Mouse (Mus musculus) macrophage (primary cell): Measurements from ENCODE around the gene Nms. TPM values are rescaled to one million over a fixed set of nuclear protein-coding genes. Genes with fewer than 3 reads are reported as not detected.

ENCODE experiments used
- H3K27ac ChIP-seq: fragments of 350-480 bp; formaldehyde crosslinking; 2 replicates; pipeline ENCODE4 v1.9.0; 2021
- H3K36me3 ChIP-seq: fragments of 350-480 bp; formaldehyde crosslinking; 2 replicates; pipeline ENCODE4 v1.9.0; 2021; ENCODE audit errors: inconsistent target
- H3K4me3 ChIP-seq: fragments of 350-480 bp; formaldehyde crosslinking; 2 replicates; pipeline ENCODE4 v1.9.0; 2021; ENCODE audit errors: inconsistent target
- H3K79me2 ChIP-seq: fragments of 350-480 bp; formaldehyde crosslinking; 2 replicates; pipeline ENCODE4 v1.9.0; 2021; ENCODE audit errors: inconsistent target
- WGBS: methylation state at CpG from one replicate; pipeline ENCODE4 v1.1.7; 2026; ENCODE audit warnings: inconsistent platforms; ENCODE audit not compliant: missing documents; 5-methylcytosine and 5-hydroxymethylcytosine counted together
- polyA plus RNA-seq: library from polyadenylated mRNA; stranded (reverse); fragments of 250-400 nt; gene quantifications from 3 replicates; pipeline ENCODE4 v1.2.4, GENCODE M21; 2018; ENCODE audit warnings: inconsistent platforms

The Nms gene
- polyA plus RNA-seq, 1 experiment from 2014 or later = not detected

DNA sequence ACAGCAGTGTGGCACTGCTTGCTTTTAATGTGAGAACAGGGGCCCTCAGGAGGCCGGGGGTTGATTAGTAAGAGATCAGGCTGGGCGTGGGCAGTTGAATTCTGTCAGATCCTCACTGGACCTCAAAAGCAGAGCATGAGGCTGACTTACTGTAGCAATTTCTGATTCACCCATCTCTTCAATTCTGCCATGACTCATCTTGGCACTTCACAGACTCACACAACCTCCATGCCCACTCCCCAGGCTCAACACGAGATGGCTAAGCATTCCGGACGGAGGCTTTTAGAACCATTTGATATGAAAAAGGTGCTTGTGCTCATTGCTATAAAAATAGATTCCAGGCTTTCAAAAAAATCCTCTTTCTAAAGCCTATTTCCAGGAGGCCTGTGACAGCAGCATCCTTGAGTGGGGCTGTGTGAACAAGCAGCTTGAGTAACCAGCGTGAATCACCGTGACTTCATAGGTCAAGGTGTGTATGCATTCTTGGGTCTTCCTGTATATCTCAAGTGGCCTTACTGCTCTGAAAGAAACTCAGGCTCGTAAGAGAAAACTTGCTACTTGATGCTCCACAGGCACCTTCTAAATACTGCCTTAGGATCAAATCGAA lies 34.1 kb downstream of the Nms start:
- no peaks in the 10 kb centered on the region for H3K79me2 ChIP-seq
- H3K4me3 ChIP-seq = no peak overlapping the region
- no peaks in the 10 kb centered on the region for H3K36me3 ChIP-seq
- H3K27ac ChIP-seq = no peak overlapping the region
- 94% methylated on average over 9 of the region's 9 CpGs for WGBS

DNA sequence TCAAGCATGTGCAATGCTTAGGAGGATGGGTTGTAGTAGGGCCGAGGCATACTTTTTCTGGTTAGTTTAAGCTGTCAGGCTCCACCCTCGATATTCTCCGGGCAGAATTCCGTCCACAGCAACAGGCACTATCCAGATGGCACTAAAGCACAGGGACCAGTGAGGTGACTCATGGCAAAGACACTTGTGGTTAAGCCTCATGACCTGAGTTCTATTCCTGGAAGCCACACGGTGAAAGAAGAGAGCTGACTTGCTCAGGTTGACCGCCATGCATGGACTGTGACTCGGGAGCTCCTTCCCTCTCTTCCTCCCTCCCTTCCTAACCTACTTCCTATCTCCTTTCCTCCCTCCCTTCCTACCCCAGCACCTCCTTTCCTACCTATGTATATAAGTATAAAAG lies 41.0 kb downstream of the Nms start:
- Histone ChIP-seq H3K27ac (no peak overlapping the region), H3K4me3 (no peak overlapping the region), H3K36me3 (no peaks in the 10 kb centered on the region), H3K79me2 (no peaks in the 10 kb centered on the region)
- WGBS = 76% methylated on average over 7 of the region's 7 CpGs

DNA sequence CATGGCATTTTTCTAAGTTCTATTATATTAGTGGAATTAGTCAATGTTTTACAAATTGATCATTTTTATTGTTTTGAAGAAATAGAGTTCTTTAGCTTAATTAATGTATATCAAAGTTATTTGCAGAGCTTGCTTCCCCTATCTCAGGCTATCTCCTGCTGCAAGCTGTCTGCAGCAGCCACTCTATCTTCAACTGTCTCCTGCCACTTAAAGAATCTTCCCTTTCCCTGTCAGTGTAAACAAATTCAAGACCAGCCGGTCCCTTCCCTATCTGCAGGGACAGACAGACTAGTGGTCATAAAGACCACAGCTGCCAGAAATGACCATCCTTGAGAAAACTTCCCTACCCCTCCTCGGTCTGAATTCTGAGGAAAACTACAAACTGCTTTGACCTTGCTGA lies 44.9 kb downstream of the Nms start:
- Histone ChIP-seq H3K79me2 (peaks cover 10% of the 10 kb centered on the region), H3K27ac (no peak overlapping the region), H3K36me3 (no peaks in the 10 kb centered on the region), H3K4me3 (no peak overlapping the region)
- 83% methylated on average over 2 of the region's 2 CpGs for WGBS

DNA sequence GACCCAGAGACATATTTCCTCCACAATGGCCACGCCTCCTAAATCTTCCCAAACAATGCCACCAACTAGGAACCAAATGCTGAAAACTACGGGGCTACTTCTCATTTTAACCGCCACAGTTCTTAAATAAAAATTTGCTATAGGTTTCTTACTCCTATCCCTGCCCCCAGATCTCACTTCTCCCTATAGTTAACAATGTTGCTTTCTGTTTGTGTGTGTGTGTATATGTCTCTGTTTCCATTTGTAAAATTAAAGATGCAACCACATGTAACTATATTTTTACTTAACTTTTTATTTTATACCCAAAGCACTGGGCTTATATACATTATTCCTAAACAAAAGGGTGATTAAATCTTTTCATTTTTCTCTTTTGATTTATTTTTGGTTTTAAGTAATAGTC lies 46.4 kb downstream of the Nms start, which contains the start of gene Pdcl3:
Gene Pdcl3 (plus strand): TSS at position 301 of the 400 bp plus-strand sequence.
- Histone ChIP-seq H3K79me2 (peaks cover 24% of the 10 kb centered on the region), H3K4me3 (no peak within 1 kb of the TSS), H3K27ac (no peak within 1 kb of the TSS), H3K36me3 (no peaks in the 10 kb centered on the region)
- 96% methylated on average over 3 of the region's 3 CpGs for WGBS

DNA sequence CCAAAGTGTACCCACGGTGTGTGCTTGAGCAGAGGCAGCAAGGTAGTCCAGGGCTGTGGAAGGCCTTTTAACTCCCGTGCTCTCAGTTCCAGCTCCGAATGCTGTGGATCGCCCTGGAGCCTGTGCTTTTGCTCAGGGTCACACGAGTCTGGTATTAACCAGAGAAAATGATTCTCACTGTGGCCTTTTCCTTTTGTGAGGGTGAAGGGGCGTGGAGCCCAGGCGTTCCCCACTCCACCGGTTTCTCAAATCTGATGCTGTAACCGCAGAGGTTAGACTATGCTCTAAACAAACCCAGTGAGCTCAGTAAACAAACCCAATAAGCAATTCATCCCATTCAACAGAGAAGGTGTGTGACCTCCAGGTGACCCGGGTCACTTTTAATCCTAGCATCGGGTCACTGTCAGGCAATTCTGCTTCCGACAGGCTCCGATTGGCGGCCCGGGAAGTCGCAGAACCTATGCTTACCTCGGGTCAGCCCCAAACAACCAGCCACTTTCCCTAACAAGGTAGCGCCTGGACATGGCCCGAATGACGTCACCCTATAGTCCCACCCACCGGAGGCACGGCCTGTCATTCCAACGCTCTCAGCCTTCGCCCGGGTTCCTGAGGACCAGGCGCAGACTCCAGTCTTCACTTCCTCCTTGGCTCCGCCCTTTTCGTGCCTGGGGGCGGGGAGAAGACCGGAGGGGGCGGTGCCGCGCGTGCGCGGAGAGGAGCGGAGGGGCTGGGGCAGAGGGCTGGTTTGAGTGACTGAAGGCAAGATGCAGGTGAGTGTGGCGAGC lies 48.3 kb downstream of the Nms start:
- peak overlapping the region; percentile 82 for H3K4me3 ChIP-seq
- H3K79me2 ChIP-seq = peaks cover 44% of the 10 kb centered on the region
- 11% methylated on average over 38 of the region's 38 CpGs for WGBS
- peak overlapping the region; percentile 53 for H3K27ac ChIP-seq
- H3K36me3 ChIP-seq = peaks cover 15% of the 10 kb centered on the region

DNA sequence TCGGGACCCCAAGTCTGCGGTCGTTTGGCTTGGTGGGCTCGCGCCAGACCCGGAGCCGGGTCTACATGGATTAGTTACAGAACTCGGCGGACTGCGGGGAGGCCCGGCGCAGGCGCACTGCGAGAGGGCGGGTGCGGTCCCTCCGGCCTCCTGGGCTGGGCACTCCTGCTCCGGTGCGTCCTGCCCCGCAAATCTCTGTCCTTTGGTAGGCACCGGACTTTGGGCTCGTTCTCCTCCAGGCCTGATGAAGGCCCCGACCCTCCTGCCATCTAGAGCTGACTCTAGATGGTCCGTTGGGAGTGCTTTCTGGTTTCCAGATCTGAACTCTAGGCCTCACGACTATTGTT lies 48.9 kb downstream of the Nms start:
- under 1% methylated on average over 25 of the region's 25 CpGs for WGBS
- Histone ChIP-seq H3K79me2 (peaks cover 50% of the 10 kb centered on the region), H3K36me3 (peaks cover 21% of the 10 kb centered on the region), H3K27ac (peak overlapping the region; percentile 53), H3K4me3 (peak overlapping the region; percentile 82)

DNA sequence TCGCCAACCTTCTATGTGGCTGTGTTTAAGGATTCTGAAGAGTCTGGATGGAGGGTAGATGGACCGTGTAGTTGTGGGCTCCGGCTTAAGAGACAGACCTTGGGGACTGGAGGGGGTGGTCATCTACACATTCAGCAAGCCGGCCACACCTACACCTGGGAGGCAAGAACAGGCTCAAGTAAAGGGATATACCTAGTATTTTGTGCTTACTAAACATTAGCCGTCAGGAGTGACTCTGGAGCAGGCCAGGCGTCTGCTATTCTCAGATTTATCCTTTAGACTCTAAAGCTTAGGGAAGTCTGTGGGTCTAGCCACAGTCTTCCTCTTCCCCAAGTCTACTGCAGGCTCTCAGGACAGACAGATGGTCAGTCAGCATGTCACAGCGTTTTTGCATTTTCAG lies 49.4 kb downstream of the Nms start:
- H3K79me2 ChIP-seq = peaks cover 51% of the 10 kb centered on the region
- peak overlapping the region; percentile 53 for H3K27ac ChIP-seq
- WGBS = 6% methylated on average over 7 of the region's 7 CpGs
- H3K4me3 ChIP-seq = peak overlapping the region; percentile 82
- peaks cover 24% of the 10 kb centered on the region for H3K36me3 ChIP-seq

DNA sequence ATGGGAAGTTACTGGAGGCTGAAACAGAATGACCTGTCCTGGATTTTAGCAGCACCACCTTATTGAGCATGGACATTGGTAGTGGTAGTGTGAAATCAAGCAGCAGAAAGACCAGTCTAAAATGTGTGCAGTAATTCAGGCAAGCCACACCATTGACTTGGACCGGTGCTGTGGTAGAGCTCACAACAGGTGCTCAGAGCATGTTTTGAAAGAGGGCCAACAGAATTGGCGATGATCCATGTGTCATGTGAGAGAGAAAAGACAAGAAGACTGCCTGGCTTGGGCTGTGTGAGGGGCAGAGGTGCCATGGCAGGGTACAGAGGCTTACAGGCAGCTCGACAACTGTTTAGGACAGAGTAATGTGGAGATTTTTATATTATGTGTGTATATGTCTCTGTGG lies 53.4 kb downstream of the Nms start:
- Histone ChIP-seq H3K27ac (no peak overlapping the region), H3K36me3 (peaks cover 64% of the 10 kb centered on the region), H3K4me3 (no peak overlapping the region), H3K79me2 (peaks cover 51% of the 10 kb centered on the region)
- 94% methylated on average over 3 of the region's 3 CpGs for WGBS

Other genes with a start within 250 kb of the Nms start
- not detected in 3 replicates for gene Lonrf2, start 102.4 kb upstream of the Nms start, polyA plus RNA-seq
- gene Chst10, start 41.0 kb upstream of the Nms start, polyA plus RNA-seq = 0.61 to 1.8 TPM (median 0.63 TPM) in 3 replicates
- 66.2 to 104 TPM (median 74.4 TPM) in 3 replicates for gene Pdcl3, start 46.5 kb downstream of the Nms start, polyA plus RNA-seq